ENCODE assay signal across 23 mouse cellular contexts in the genomic region with DNA sequence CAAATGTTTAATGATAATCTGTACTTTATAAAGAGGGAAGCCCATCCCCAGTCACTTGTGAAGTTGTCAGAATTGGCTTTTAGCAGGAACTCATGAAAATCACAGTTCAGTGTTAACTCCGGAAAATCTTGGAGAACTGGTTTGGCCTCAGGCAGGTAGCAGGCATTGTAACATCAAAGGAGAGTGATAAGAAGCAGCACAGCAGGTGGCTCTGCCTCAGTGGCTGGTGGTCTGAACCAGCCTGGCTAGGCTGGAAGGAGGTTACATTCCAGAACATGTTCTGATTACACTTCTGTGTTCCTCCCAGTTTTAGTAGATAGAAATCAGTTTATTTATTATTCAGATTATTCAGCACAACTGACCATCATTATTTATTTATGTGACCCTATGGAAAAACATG.
A peak's percentile ranks its signal among the peaks of the same experiment; 100 is the strongest.
DNase-seq lines count a peak whose midpoint lies in the region; ATAC-seq and TF ChIP-seq lines count a peak whose summit lies in the region.
"Had no signal": no experiment of that assay in that cellular context is flagged by ENCODE, and none has a peak within 500 bp of the region (broad histone marks: within the 10 kb centered on the region; RNA-seq: fewer than 3 reads in every experiment).

No protein-coding gene starts in this region.

- no peak overlapping the region for H3K4me3 ChIP-seq in limb, embryonic 14.5 days (replicated peaks; ENCODE audit: low read length)
- H3K4me3 ChIP-seq in limb, embryonic 10.5 days = no peak overlapping the region
- H3K4me3 ChIP-seq in ES-E14 (ENCODE audit: insufficient read depth in 1 of 2, low read depth in 1 of 2, low read length in 2 of 2, poor library complexity in 1 of 2, severe bottlenecking in 1 of 2) = no peak overlapping the region
- H3K4me3 ChIP-seq in midbrain, embryonic 11.5 days (ENCODE audit: low read depth, low read length) = no peak overlapping the region
- H3K4me3 ChIP-seq: forebrain, embryonic 15.5 days; heart, adult 2 months; heart, embryonic 15.5 days; hindbrain, embryonic 13.5 days had no signal

- H3K9ac ChIP-seq in limb, embryonic 14.5 days (ENCODE audit: low read depth, low read length, severe bottlenecking) = no peak overlapping the region
- H3K9ac ChIP-seq in ES-E14 (ENCODE audit: insufficient read depth, low read depth, low read length, poor library complexity, severe bottlenecking) = no peak overlapping the region
- no peak overlapping the region for H3K9ac ChIP-seq in midbrain, embryonic 11.5 days (ENCODE audit: low read length)
- H3K9ac ChIP-seq: forebrain, embryonic 15.5 days; heart, embryonic 15.5 days; hindbrain, embryonic 13.5 days had no signal

- H3K27ac ChIP-seq in limb, embryonic 14.5 days (replicated peaks; ENCODE audit: low read depth, low read length) = no peak overlapping the region
- H3K27ac ChIP-seq in limb, embryonic 10.5 days = no peak overlapping the region
- H3K27ac ChIP-seq in ES-E14 (ENCODE audit: insufficient read depth, low read depth, low read length, poor library complexity, severe bottlenecking) = no peak overlapping the region
- no peak overlapping the region for H3K27ac ChIP-seq in midbrain, embryonic 11.5 days (ENCODE audit: low read depth, low read length)
- H3K27ac ChIP-seq: forebrain, embryonic 15.5 days; heart, adult 2 months; heart, embryonic 15.5 days; hindbrain, embryonic 13.5 days; hindbrain, postnatal 0 days had no signal

- H3K4me1 ChIP-seq in limb, embryonic 14.5 days (ENCODE audit: control insufficient read depth, insufficient read depth, low read length) = no peaks in the 10 kb centered on the region
- H3K4me1 ChIP-seq in limb, embryonic 10.5 days = no peaks in the 10 kb centered on the region
- no peaks in the 10 kb centered on the region for H3K4me1 ChIP-seq in ES-E14 (ENCODE audit: control insufficient read depth in 2 of 2, insufficient read depth in 2 of 2, low read length in 2 of 2, poor library complexity in 1 of 2)
- no peaks in the 10 kb centered on the region for H3K4me1 ChIP-seq in midbrain, embryonic 11.5 days (ENCODE audit: control insufficient read depth, insufficient read depth, low read length)
- H3K4me1 ChIP-seq: forebrain, embryonic 15.5 days; heart, embryonic 15.5 days; hindbrain, embryonic 13.5 days had no signal

- no peaks in the 10 kb centered on the region for H3K36me3 ChIP-seq in limb, embryonic 14.5 days (ENCODE audit: control insufficient read depth, insufficient read depth, low read length)
- H3K36me3 ChIP-seq in limb, embryonic 10.5 days = no peaks in the 10 kb centered on the region
- H3K36me3 ChIP-seq in ES-E14 (ENCODE audit: control insufficient read depth, insufficient read depth, low read length, poor library complexity, severe bottlenecking) = no peaks in the 10 kb centered on the region
- H3K36me3 ChIP-seq in midbrain, embryonic 11.5 days (ENCODE audit: control insufficient read depth, insufficient read depth, low read length) = no peaks in the 10 kb centered on the region
- H3K36me3 ChIP-seq: forebrain, embryonic 15.5 days; heart, embryonic 15.5 days; hindbrain, embryonic 13.5 days had no signal

- H3K4me2 ChIP-seq in limb, embryonic 14.5 days (replicated peaks; ENCODE audit: low read depth, low read length, severe bottlenecking) = no peak overlapping the region
- H3K4me2 ChIP-seq in midbrain, embryonic 11.5 days = no peak overlapping the region
- H3K4me2 ChIP-seq: forebrain, embryonic 15.5 days; heart, embryonic 11.5 days; heart, embryonic 15.5 days; hindbrain, embryonic 13.5 days had no signal

- WGBS in limb, embryonic 14.5 days = 9% methylated on average over 1 of the region's 1 CpGs
- 14% methylated on average over 1 of the region's 1 CpGs for WGBS in limb, embryonic 10.5 days
- 47% methylated on average over 1 of the region's 1 CpGs for WGBS in midbrain, embryonic 11.5 days

- peak; percentile 5 for DNase-seq in embryo, embryonic 10 days (ENCODE audit: low spot score)
- no peak for DNase-seq in embryo, embryonic 9.5 days (ENCODE audit: extremely low spot score)
- DNase-seq in limb, embryonic 14.5 days (ENCODE audit: low spot score) = peak; percentile 7
- DNase-seq in limb, embryonic 10.5 days (ENCODE audit: low spot score) = no peak
- peak; percentile 59 for DNase-seq in ES-E14 (ENCODE audit: low read depth, low spot score)
- no peak for DNase-seq in ovary, postnatal 14 days (ENCODE audit: low spot score)
- no peak for DNase-seq in midbrain, embryonic 11.5 days (ENCODE audit: low spot score, missing footprints)
- DNase-seq: adrenal gland, postnatal 14 days; B cell, adult 2 months; cerebellum, adult 11-12 months; cerebellum, adult 9-10 months; cerebellum, postnatal 25 days; gastrocnemius, postnatal 14 days; heart, adult 2 months; heart, postnatal 14 days; kidney, adult 11 months had no signal

- ATAC-seq in limb, embryonic 14.5 days (ENCODE audit: low FRiP score, low read depth) = no peak
- ATAC-seq in midbrain, embryonic 11.5 days (ENCODE audit: low FRiP score) = no peak
- ATAC-seq: activated CD4-positive, CD25-positive, alpha-beta regulatory T cell, adult 4 months; CD4-positive, CD25-positive, alpha-beta regulatory T cell, adult 4 months; forebrain, embryonic 15.5 days; hindbrain, postnatal 0 days had no signal

- in situ Hi-C loops in ES-E14 (cut with MboI; ENCODE audit: low sequenced_read_pairs in 2 of 2, unreplicated experiment in 2 of 2) = no loop called here

- no peak for TF ChIP-seq POLR2A in limb, embryonic 14.5 days (IDR thresholded peaks at IDR 0.05; ENCODE audit: borderline replicate concordance, extremely low read depth, insufficient read depth, insufficient read length)

- H3K9me3 ChIP-seq in limb, embryonic 14.5 days (ENCODE audit: control insufficient read depth, low read length) = no peaks in the 10 kb centered on the region
- no peaks in the 10 kb centered on the region for H3K9me3 ChIP-seq in limb, embryonic 10.5 days (replicated peaks)
- no peaks in the 10 kb centered on the region for H3K9me3 ChIP-seq in ES-E14 (ENCODE audit: control insufficient read depth, insufficient read depth, low read depth, low read length)
- H3K9me3 ChIP-seq in midbrain, embryonic 11.5 days (ENCODE audit: control insufficient read depth, low read length) = no peaks in the 10 kb centered on the region
- H3K9me3 ChIP-seq: forebrain, embryonic 15.5 days; heart, embryonic 15.5 days; hindbrain, embryonic 13.5 days had no signal

- no peaks in the 10 kb centered on the region for H3K27me3 ChIP-seq in limb, embryonic 14.5 days (ENCODE audit: control insufficient read depth, insufficient read depth, low read length)
- no peaks in the 10 kb centered on the region for H3K27me3 ChIP-seq in limb, embryonic 10.5 days (ENCODE audit: low read depth, poor library complexity, severe bottlenecking)
- no peaks in the 10 kb centered on the region for H3K27me3 ChIP-seq in midbrain, embryonic 11.5 days (ENCODE audit: control insufficient read depth, insufficient read depth, low read length)
- H3K27me3 ChIP-seq: forebrain, embryonic 15.5 days; heart, embryonic 15.5 days; hindbrain, embryonic 13.5 days had no signal

TF ChIP-seq in ES-E14, 5 proteins besides CTCF, POLR2A, EP300 and RAD21:
- TF ChIP-seq HCFC1 (IDR thresholded peaks at IDR 0.05; ENCODE audit: borderline replicate concordance, insufficient read depth, low read length) (no peak), CHD2 (IDR thresholded peaks at IDR 0.05; ENCODE audit: low read depth, low read length) (no peak), MAFK (IDR thresholded peaks at IDR 0.05; ENCODE audit: insufficient read depth, low read depth, low read length) (no peak), ZC3H11A (IDR thresholded peaks at IDR 0.05; ENCODE audit: borderline replicate concordance, low read depth, low read length) (no peak)
TF ChIP-seq in ES-E14: peak in this region for 0.

Comparison
In these comparisons a context has a peak if more than half of its experiments do, and no peak if none do; other contexts are left out.
1. DNase-seq: peak in embryo, embryonic 10 days (single experiment), limb, embryonic 14.5 days (single experiment) and ES-E14 (single experiment); none in embryo, embryonic 9.5 days (single experiment), limb, embryonic 10.5 days (single experiment), ovary, postnatal 14 days (single experiment) and midbrain, embryonic 11.5 days (single experiment).